Mouse (Mus musculus) liver, embryonic 15.5 days (tissue): Measurements from ENCODE around the gene Gm42906. TPM values are rescaled to one million over a fixed set of nuclear protein-coding genes. Genes with fewer than 3 reads are reported as not detected.
A peak's percentile ranks its signal among the peaks of the same experiment; 100 is the strongest.

Experiments used
- ATAC-seq: fragments of 200-750 bp; cut with Nextera tagmentation; 2 replicates; pipeline ENCODE4 v1.8.0; 2017; ENCODE audit warnings: moderate number of reproducible peaks, mild to moderate bottlenecking, moderate library complexity; ENCODE audit not compliant: insufficient read depth
- H3K27ac ChIP-seq: fragments of 300-500 bp; sonication (generic); replicated peaks from 2 replicates; pipeline ENCODE4 v1.5.1; 2015; ENCODE audit warnings: mild to moderate bottlenecking, inconsistent platforms
- H3K27me3 ChIP-seq: fragments of 300-500 bp; sonication (generic); 2 replicates; pipeline ENCODE4 v1.6.1; 2015; ENCODE audit warnings: mild to moderate bottlenecking, inconsistent platforms
- H3K36me3 ChIP-seq: fragments of 300-500 bp; sonication (generic); replicated peaks from 2 replicates; pipeline ENCODE4 v1.6.1; 2015; ENCODE audit warnings: moderate library complexity, mild to moderate bottlenecking, inconsistent platforms
- H3K4me1 ChIP-seq: fragments of 300-500 bp; sonication (generic); replicated peaks from 2 replicates; pipeline ENCODE4 v1.6.1; 2015; ENCODE audit warnings: inconsistent platforms
- H3K4me2 ChIP-seq: fragments of 300-500 bp; sonication (generic); 2 replicates; pipeline ENCODE4 v1.6.1; 2015; ENCODE audit warnings: moderate library complexity, mild to moderate bottlenecking, inconsistent platforms
- H3K4me3 ChIP-seq: fragments of 300-500 bp; sonication (generic); replicated peaks from 2 replicates; pipeline ENCODE4 v1.5.1; 2015; ENCODE audit warnings: mild to moderate bottlenecking, inconsistent platforms
- H3K9ac ChIP-seq: fragments of 300-500 bp; sonication (generic); 2 replicates; pipeline ENCODE4 v1.6.1; 2015; ENCODE audit warnings: moderate library complexity, mild to moderate bottlenecking, inconsistent platforms
- H3K9me3 ChIP-seq: fragments of 300-500 bp; sonication (generic); replicated peaks from 2 replicates; pipeline ENCODE4 v1.6.1; 2016; ENCODE audit warnings: inconsistent platforms
- WGBS: fragments of 180-500 bp; shearing (Covaris S2); methylation state at CpG from one replicate; pipeline ENCODE4 v1.1.7; 2015; ENCODE audit warnings: mixed read lengths; ENCODE audit not compliant: insufficient replicate concordance; 5-methylcytosine and 5-hydroxymethylcytosine counted together
- polyA plus RNA-seq: library from polyadenylated mRNA; unstranded; fragments of >200 nt; fragmentation: Nextera tagmentation; extraction: Ambion mirVana; gene quantifications from 2 replicates; pipeline ENCODE4 v1.2.1, GENCODE M21; 2015

Gene Gm42906
- polyA plus RNA-seq, result not detected in 2 replicates

GRCm38 (mm10) chr5:151428113-151428756 lies at the start of gene Gm42906:
Gene Gm42906, minus strand, starts transcription at chr5:151428163.
- Histone ChIP-seq H3K27ac (no peak within 1 kb of the TSS), H3K4me1 (peaks cover 11% of the 10 kb centered on the region; the same call in 1 of the 2 replicates), H3K9ac (no peak within 1 kb of the TSS), H3K4me3 (no peak within 1 kb of the TSS), H3K36me3 (no peaks in the 10 kb centered on the region), H3K27me3 (no peaks in the 10 kb centered on the region), H3K9me3 (no peaks in the 10 kb centered on the region), H3K4me2 (no peak within 1 kb of the TSS)
- WGBS, result 32% methylated on average over 3 of the region's 3 CpGs
- peak; percentile 37; the same call in 1 of the 2 replicates for ATAC-seq

GRCm38 (mm10) chr5:151445695-151446094 lies 17.7 kb upstream of the Gm42906 start:
- ATAC-seq, result no peak
- H3K9ac ChIP-seq, result no peak overlapping the region
- no peak overlapping the region for H3K27ac ChIP-seq
- no peaks in the 10 kb centered on the region for H3K9me3 ChIP-seq
- H3K4me1 ChIP-seq, result no peaks in the 10 kb centered on the region
- H3K4me3 ChIP-seq, result no peak overlapping the region
- H3K27me3 ChIP-seq, result no peaks in the 10 kb centered on the region
- H3K36me3 ChIP-seq, result no peaks in the 10 kb centered on the region
- no peak overlapping the region for H3K4me2 ChIP-seq

GRCm38 (mm10) chr5:151435106-151435505 lies 7.1 kb upstream of the Gm42906 start:
- ATAC-seq, result peak; percentile 45; the same call in 1 of the 2 replicates
- Histone ChIP-seq H3K4me1 (no peaks in the 10 kb centered on the region), H3K36me3 (no peaks in the 10 kb centered on the region), H3K27me3 (no peaks in the 10 kb centered on the region), H3K9ac (no peak overlapping the region), H3K4me3 (no peak overlapping the region), H3K27ac (no peak overlapping the region), H3K4me2 (no peak overlapping the region), H3K9me3 (no peaks in the 10 kb centered on the region)

- Histone ChIP-seq H3K36me3 (no peaks in the 10 kb centered on the region), H3K4me1 (peaks cover 11% of the 10 kb centered on the region; the same call in 1 of the 2 replicates), H3K27me3 (no peaks in the 10 kb centered on the region), H3K9me3 (no peaks in the 10 kb centered on the region), H3K27ac (no peak overlapping the region), H3K4me2 (no peak overlapping the region), H3K9ac (no peak overlapping the region), H3K4me3 (no peak overlapping the region)
- 59% methylated on average over 3 of the region's 3 CpGs for WGBS
- no peak for ATAC-seq
These were observed 1.5 kb downstream of the Gm42906 start for GRCm38 (mm10) chr5:151426466-151426865.

- H3K27ac ChIP-seq, result no peak overlapping the region
- no peaks in the 10 kb centered on the region for H3K36me3 ChIP-seq
- H3K4me3 ChIP-seq, result no peak overlapping the region
- peaks cover 20% of the 10 kb centered on the region for H3K4me1 ChIP-seq
- no peaks in the 10 kb centered on the region for H3K9me3 ChIP-seq
- no peak for ATAC-seq
- no peak overlapping the region for H3K9ac ChIP-seq
- no peaks in the 10 kb centered on the region for H3K27me3 ChIP-seq
- H3K4me2 ChIP-seq, result no peak overlapping the region
- WGBS, result 81% methylated on average over 6 of the region's 6 CpGs
These were observed 5.3 kb downstream of the Gm42906 start for GRCm38 (mm10) chr5:151422692-151423091.

GRCm38 (mm10) chr5:151421859-151422258 lies 6.1 kb downstream of the Gm42906 start:
- Histone ChIP-seq H3K36me3 (no peaks in the 10 kb centered on the region), H3K27ac (no peak overlapping the region), H3K27me3 (no peaks in the 10 kb centered on the region), H3K4me2 (no peak overlapping the region), H3K9me3 (no peaks in the 10 kb centered on the region), H3K4me1 (peaks cover 28% of the 10 kb centered on the region), H3K4me3 (no peak overlapping the region), H3K9ac (no peak overlapping the region)
- WGBS, result 78% methylated on average over 7 of the region's 7 CpGs
- no peak for ATAC-seq

- Histone ChIP-seq H3K27ac (peak overlapping the region; percentile 55; the same call in 1 of the 2 replicates), H3K9ac (no peak overlapping the region), H3K36me3 (no peaks in the 10 kb centered on the region), H3K9me3 (no peaks in the 10 kb centered on the region), H3K4me2 (peak overlapping the region; percentile 45), H3K4me3 (no peak overlapping the region; the same call in 1 of the 2 replicates), H3K27me3 (no peaks in the 10 kb centered on the region), H3K4me1 (peaks cover 40% of the 10 kb centered on the region)
- ATAC-seq, result peak; percentile 89
- 36% methylated on average over 2 of the region's 2 CpGs for WGBS
These were observed 9.4 kb downstream of the Gm42906 start for GRCm38 (mm10) chr5:151418551-151418950.

- Histone ChIP-seq H3K27me3 (no peaks in the 10 kb centered on the region), H3K4me2 (peak overlapping the region; percentile 38), H3K27ac (peak overlapping the region; percentile 82), H3K4me1 (peaks cover 50% of the 10 kb centered on the region), H3K4me3 (peak overlapping the region; percentile 7; the same call in 1 of the 2 replicates), H3K36me3 (no peaks in the 10 kb centered on the region), H3K9ac (no peak overlapping the region), H3K9me3 (no peaks in the 10 kb centered on the region)
- WGBS, result 57% methylated on average over 2 of the region's 2 CpGs
- ATAC-seq, result peak; percentile 53
These were observed 10.4 kb downstream of the Gm42906 start for GRCm38 (mm10) chr5:151417421-151418038.

GRCm38 (mm10) chr5:151416988-151417387 lies 11.0 kb downstream of the Gm42906 start:
- peaks cover 56% of the 10 kb centered on the region for H3K4me1 ChIP-seq
- 10% methylated on average over 1 of the region's 1 CpGs for WGBS
- no peaks in the 10 kb centered on the region for H3K36me3 ChIP-seq
- no peak overlapping the region for H3K4me3 ChIP-seq
- H3K27me3 ChIP-seq, result no peaks in the 10 kb centered on the region
- ATAC-seq, result no peak
- no peak overlapping the region for H3K9ac ChIP-seq
- peak overlapping the region; percentile 38; the same call in 1 of the 2 replicates for H3K4me2 ChIP-seq
- peak overlapping the region; percentile 82 for H3K27ac ChIP-seq
- H3K9me3 ChIP-seq, result no peaks in the 10 kb centered on the region

GRCm38 (mm10) chr5:151413617-151414016 lies 14.3 kb downstream of the Gm42906 start:
- H3K36me3 ChIP-seq, result no peaks in the 10 kb centered on the region
- H3K9ac ChIP-seq, result no peak overlapping the region
- H3K4me3 ChIP-seq, result no peak overlapping the region
- ATAC-seq, result peak; percentile 70
- peak overlapping the region; percentile 40 for H3K4me2 ChIP-seq
- no peaks in the 10 kb centered on the region for H3K9me3 ChIP-seq
- peak overlapping the region; percentile 63 for H3K27ac ChIP-seq
- WGBS, result 20% methylated on average over 3 of the region's 3 CpGs
- peaks cover 53% of the 10 kb centered on the region for H3K4me1 ChIP-seq
- H3K27me3 ChIP-seq, result no peaks in the 10 kb centered on the region

- Histone ChIP-seq H3K4me3 (no peak overlapping the region), H3K27ac (peak overlapping the region; percentile 63), H3K27me3 (no peaks in the 10 kb centered on the region), H3K9me3 (no peaks in the 10 kb centered on the region), H3K9ac (no peak overlapping the region), H3K4me2 (peak overlapping the region; percentile 40), H3K4me1 (peaks cover 47% of the 10 kb centered on the region), H3K36me3 (no peaks in the 10 kb centered on the region)
- peak; percentile 35 for ATAC-seq
- WGBS, result 24% methylated on average over 11 of the region's 11 CpGs
These were observed 15.1 kb downstream of the Gm42906 start for GRCm38 (mm10) chr5:151412666-151413463.
